Mouse (Mus musculus): ENCODE measurements around the gene Fgd6. TPM values are rescaled to one million over a fixed set of nuclear protein-coding genes. Genes with fewer than 3 reads are reported as not detected.
A peak's percentile ranks its signal among the peaks of the same experiment; 100 is the strongest.

Fgd6 gene
- total RNA-seq, 4 experiments from 2014 or later: 7.7 to 12.2 (median 10.2) TPM

- DNase-seq (ENCODE audit: low spot score in 2 of 2): no peak
Measured at GRCm38 (mm10) chr10:94093534-94093933, 57.7 kb downstream of the Fgd6 start.

DNA sequence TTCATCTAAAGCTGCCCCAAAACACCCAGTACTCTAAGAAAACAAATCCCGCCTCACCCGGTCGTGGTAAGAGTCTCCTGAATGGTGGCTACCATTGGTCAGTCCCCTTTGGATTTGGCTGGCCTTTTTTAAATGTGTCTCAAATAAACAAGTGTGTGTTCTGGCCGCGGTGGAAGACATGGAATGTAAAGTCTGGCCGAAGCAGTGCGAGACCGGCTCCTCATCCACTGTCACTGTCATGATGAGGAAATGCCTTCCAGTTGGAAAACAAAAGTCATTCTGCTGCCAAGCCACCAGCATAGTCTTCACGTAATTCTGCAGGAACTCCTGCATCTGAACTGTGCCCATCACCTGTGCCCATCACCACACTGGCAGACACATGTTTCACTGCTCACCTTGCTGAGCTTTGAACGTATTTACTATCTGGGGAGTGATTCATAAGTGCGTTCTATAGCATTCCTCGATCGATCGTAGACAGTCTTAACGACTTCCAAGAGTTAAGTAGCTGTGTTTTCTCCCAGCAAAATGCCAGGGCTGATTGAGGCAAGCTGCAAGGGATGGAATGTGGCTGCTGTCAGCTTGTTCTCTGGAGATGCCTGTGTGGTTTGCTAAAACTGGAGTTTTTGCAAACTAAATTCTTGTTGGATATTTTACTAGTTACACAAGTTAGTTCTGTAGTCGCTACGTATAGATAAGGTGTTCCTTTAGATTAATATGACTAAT lies 60.1 kb downstream of the Fgd6 start:
- no peak for DNase-seq (ENCODE audit: low spot score in 2 of 2)

DNA sequence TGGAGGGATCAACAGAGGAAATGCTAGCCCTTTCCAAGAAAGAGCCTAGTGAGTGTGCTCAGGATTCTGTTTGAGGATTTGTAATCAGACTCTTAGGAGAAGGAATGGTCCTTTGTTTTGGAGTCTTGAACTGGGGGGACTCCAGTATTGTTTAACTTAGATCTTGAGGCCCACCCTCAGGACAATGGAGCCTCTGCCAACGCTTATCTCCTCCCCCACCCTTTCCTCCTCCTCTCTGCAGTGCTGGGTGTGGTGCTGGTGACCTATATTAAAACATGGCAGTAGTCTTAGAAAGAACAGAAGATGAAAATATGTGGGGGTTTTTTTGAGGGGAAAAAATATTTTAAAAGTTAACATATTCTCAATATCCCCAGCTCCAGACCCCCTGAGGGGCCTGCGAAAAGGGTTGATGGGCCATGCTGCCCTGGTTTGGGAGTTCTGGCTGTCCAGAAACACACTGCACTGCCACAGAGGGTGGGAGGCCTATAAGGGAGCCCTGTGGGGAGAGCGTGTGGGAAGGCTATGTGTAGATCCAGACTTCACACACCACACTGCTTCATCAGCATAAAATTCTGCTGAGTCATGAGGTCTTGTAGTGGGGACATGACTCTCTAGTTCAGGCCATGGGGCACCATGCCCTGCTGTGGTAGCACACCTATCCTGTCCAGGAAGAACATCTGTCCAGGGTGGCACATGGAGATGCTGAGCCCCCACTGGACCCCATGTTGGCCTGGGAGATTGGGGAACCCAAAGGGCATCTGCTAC lies 61.5 kb downstream of the Fgd6 start:
- DNase-seq (ENCODE audit: low spot score in 2 of 2): no peak

DNA sequence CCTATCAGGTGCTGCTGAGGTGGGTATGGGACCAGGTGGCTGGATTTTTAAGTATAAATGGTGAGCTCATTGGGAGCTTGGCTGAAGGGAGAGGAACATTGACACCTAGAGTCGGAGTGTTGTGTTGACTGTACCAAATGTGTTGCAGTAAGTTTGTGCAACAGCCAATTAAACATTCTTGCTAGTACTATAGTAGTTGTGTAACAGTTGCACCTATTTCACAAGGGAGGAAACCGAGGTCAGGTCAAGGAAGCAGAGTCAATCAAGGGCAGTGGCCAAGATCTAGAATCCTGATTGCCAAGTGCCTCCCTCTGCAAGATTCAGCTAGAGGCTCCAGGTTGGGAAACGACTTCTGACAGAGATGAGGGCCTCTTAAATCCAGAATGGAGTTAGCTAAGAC lies 62.3 kb downstream of the Fgd6 start:
- no peak for DNase-seq (ENCODE audit: low spot score in 2 of 2)

- DNase-seq (ENCODE audit: low spot score in 2 of 2): no peak
Measured at GRCm38 (mm10) chr10:94105498-94105897, 69.7 kb downstream of the Fgd6 start.

GRCm38 (mm10) chr10:94107168-94107567 lies 71.4 kb downstream of the Fgd6 start:
- no peak for DNase-seq (ENCODE audit: low spot score in 2 of 2)

- no peak for DNase-seq (ENCODE audit: low spot score in 2 of 2)
Measured at GRCm38 (mm10) chr10:94107607-94108006, 71.8 kb downstream of the Fgd6 start.

DNA sequence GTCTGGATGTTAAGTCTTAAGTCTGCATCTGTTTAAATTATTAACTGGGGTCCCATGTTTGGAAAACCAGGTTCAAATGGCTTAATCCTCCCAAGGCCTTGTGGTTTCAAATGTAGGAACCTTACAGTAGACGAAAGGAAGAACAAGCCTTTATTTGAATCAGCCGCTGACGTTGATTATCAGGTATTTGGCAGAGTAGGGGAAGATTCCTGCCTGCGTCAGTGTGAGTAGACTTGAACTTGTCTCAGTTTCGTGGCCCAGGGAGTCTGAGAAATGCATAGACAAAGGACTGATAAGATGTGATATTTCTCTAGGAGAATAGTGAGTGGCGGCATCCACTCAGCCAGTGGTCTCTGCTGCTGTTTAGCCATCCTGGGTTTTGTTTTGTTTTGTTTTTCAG lies 73.0 kb downstream of the Fgd6 start:
- no peak for DNase-seq (ENCODE audit: low spot score in 2 of 2)

DNA sequence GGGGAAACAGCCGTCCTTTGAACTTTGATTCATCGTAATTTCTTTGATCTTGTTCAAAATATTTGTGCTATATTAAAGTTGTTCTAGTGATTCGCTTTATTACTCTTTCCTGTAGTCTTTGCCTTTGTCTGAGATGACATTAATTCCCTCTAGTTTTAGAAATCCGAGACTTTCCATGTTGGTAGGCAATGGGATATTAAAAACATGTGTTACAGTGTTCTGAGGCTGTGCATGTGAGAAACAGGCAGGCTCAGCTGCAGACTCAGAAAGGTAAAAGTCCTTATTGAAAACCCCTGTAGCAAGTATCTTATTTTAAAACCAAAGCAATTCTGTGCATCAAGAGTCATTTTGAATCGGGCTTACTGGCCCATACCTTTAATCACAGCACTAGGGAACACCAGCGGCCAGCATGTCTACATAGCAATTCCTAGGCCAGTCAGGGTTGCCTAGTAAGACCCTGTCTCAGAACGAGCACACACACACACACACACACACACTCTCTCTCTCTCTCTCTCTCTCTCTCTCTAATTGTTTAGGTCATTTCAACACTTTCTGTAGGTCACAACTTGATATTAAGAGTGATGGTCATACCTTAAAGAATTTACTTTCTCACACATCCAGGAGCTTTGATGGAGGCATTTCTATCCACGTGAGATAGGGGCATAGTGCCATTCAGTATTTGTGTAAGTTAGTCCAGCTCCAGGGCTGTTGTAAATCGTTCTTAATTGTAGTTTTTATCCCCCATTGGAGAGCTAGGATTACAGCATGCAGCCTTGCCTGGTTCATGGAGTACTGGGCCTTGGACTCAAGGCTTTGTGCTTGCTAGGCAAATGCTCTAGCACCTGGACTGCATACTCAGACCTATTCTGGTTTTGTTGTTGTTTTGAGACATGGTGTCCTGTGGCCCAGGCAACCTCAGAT lies 75.3 kb downstream of the Fgd6 start:
- no peak for DNase-seq (ENCODE audit: low spot score in 2 of 2)

DNA sequence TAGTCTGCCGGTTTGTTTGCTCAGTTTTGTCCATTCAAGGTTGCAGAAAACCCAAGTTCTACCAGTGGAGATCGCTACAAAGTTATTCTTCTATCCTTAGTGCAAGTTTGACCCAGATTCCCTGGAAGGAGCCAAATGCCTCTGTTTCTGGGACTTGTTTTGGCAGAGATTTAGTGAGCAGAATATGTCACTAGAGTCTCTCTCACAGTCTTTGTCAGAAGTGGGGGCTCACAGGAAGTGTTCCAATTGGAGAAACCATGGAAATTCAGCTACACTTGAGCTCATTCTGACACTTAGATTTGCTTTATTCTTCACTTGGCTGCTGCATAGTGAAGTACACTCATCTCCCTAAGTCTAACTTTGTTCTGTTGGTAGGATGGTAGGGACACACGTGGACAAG lies 76.4 kb downstream of the Fgd6 start:
- DNase-seq (ENCODE audit: low spot score in 2 of 2): no peak

GRCm38 (mm10) chr10:94115893-94116599 lies 80.2 kb downstream of the Fgd6 start:
- peak; percentile 58 to 83 for DNase-seq (ENCODE audit: low spot score in 2 of 2)

DNA sequence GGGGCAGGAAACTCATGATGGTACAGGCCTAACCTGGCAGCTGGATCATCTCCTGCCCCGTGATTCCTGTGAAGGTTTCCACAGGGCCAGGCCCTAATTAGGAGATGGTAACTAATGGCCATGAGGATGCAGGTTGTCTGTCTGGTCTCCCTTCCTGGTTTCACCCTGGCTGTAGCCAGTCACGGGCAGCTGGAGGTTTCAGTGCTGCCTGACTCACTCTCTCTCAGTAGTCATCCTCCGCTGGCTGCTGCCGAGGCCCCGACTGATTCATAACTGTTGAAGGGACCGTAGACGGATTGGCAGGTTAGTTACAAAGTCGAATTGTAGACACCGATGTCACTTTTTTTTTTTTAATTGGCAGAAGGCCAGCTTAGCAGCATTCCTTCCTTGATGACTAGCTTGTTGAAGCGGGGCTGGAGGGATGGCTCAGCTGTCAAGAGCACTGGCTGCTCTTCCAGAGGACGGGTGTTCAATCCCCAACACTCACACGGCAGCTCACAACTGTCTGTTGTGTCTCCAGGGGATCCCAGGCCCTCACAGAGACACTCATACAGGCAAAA lies 81.1 kb downstream of the Fgd6 start:
- no peak for DNase-seq (ENCODE audit: low spot score in 2 of 2)

DNA sequence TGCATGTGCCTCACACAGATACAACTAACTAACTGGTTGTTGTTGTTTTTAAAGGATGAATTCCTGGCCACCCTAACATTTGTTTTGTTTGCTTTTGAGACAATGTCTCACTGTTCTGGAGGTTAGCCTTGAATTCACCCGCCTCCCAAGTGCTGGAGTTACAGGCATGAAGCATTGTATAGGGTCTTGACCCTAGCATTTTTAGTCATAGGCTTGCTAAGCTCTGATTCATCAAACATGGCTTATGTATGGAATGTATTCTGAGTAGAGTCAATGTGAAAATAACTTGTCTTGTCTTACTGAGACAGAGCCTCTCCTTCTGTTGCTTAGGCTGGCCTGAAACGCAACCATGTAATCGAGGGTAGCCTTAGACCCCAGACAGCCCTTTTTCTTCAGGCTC lies 82.1 kb downstream of the Fgd6 start:
- DNase-seq (ENCODE audit: low spot score in 2 of 2): no peak

DNA sequence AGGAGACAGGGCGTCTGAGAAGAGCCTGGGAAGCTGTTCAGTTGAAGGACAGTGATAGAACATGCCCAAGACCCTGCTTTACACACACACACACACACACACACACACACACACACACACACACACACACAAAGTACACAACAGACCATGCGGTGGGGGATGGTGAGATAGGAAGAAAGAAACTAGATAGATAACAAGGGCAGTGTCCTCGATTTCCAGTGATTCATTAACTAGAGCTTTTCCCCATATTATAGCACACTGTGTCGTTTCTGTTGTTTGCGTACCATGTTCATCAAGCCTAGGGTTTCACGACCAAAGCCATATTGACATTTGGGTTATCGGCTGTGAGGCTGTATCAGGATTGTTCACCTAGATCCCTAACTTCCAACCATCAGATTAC lies 83.2 kb downstream of the Fgd6 start:
- no peak for DNase-seq (ENCODE audit: low spot score in 2 of 2)

GRCm38 (mm10) chr10:94120676-94121075 lies 84.9 kb downstream of the Fgd6 start:
- DNase-seq (ENCODE audit: low spot score in 2 of 2): no peak

GRCm38 (mm10) chr10:94122595-94122994 lies 86.8 kb downstream of the Fgd6 start:
- DNase-seq (ENCODE audit: low spot score in 2 of 2): no peak

DNA sequence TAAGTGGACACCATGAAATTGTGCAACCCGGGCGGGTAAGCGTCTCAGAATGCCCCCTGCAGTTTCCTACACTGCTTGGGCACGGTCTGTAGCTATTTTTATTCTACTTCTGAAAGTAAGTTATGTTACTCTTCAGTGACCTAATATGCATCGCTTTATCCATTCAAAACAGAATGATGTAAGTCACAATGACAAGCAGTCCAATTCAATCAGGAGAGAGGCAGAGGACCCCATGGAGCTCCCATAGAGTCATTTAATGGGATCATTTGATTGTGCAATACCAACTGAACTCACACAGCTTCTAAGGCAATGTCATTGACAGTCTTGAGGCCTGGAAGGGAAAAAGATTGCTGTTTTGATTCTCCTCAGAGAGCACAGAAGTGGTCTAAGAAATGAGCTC lies 87.8 kb downstream of the Fgd6 start:
- DNase-seq (ENCODE audit: low spot score in 2 of 2): no peak

GRCm38 (mm10) chr10:94124376-94124775 lies 88.6 kb downstream of the Fgd6 start:
- DNase-seq (ENCODE audit: low spot score in 2 of 2): no peak

- peak; percentile 88 to 90 for DNase-seq (ENCODE audit: low spot score in 2 of 2)
Measured at GRCm38 (mm10) chr10:94129680-94130119, 93.9 kb downstream of the Fgd6 start.

GRCm38 (mm10) chr10:94133081-94133480 lies 97.3 kb downstream of the Fgd6 start:
- DNase-seq (ENCODE audit: low spot score in 2 of 2): no peak

- DNase-seq (ENCODE audit: low spot score in 2 of 2): no peak
Measured at GRCm38 (mm10) chr10:94133674-94134073, 97.9 kb downstream of the Fgd6 start.

All from layer of hippocampus, adult 8-10 months (tissue).